ENCODE assay signal across 8 mouse cellular contexts in the genomic region with DNA sequence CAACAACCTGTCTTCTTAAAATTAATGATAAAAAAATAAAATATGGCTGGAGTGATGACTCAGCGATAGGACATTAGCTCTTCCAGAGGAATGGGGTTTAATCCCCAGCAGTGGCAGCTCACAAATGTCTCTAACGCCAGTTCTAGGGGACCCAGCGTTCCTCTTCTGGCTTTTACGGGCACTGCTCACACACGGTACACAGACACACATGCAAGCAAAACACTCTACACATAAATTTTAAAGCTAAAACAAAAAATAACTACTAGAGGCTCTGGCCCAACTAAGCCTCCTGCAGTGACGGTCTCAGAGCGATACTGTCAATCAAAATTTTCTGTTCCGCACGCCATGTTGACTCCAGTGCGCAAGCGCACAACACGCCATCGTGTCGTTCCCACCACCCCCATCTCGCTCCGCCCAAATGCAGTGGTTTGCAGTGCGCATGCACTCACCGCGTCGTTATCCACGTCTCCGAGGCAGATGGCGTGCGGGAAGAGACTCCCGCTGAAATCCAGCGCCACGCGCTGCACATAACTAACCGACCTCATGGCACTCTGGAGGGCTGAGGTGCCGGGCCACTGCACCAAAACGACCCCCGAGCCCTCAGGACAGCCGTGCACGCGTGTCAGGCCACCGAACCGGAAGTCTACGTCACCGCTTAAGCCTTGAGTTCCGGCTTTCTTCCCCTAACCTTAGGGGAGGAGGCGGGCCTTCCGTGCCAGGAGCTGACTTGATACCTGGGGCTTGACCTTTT. TPM values are rescaled to one million over a fixed set of nuclear protein-coding genes. Genes with fewer than 3 reads are reported as not detected.
A peak's percentile ranks its signal among the peaks of the same experiment; 100 is the strongest.
DNase-seq lines count a peak whose midpoint lies in the region; ATAC-seq and TF ChIP-seq lines count a peak whose summit lies in the region.

Gene Itfg2 (minus strand): TSS at position 663 of the 751 bp plus-strand sequence.

- H3K27ac ChIP-seq in forebrain, embryonic 10.5 days, result peak within 1 kb of the TSS; percentile 99
- H3K27ac ChIP-seq in heart, embryonic 15.5 days, result peak within 1 kb of the TSS; percentile 94
- H3K27ac ChIP-seq in liver, embryonic 14.5 days, result peak within 1 kb of the TSS; percentile 82
- peak within 1 kb of the TSS; percentile 93 for H3K27ac ChIP-seq in neural tube, embryonic 11.5 days (ENCODE audit: low read depth, low read length)
- peak within 1 kb of the TSS; percentile 92 for H3K27ac ChIP-seq in stomach, postnatal 0 days (replicated peaks)

- no peaks in the 10 kb centered on the region for H3K9me3 ChIP-seq in forebrain, embryonic 10.5 days
- no peaks in the 10 kb centered on the region for H3K9me3 ChIP-seq in heart, embryonic 15.5 days (replicated peaks)
- no peaks in the 10 kb centered on the region for H3K9me3 ChIP-seq in liver, embryonic 14.5 days (ENCODE audit: control insufficient read depth, low read length)
- no peaks in the 10 kb centered on the region for H3K9me3 ChIP-seq in neural tube, embryonic 11.5 days (ENCODE audit: control insufficient read depth, low read length)
- no peaks in the 10 kb centered on the region for H3K9me3 ChIP-seq in stomach, postnatal 0 days (ENCODE audit: control insufficient read depth, low read length)

- peaks cover 46% of the 10 kb centered on the region for H3K36me3 ChIP-seq in forebrain, embryonic 10.5 days (replicated peaks)
- peaks cover 12% of the 10 kb centered on the region; the same call in 1 of the 2 replicates for H3K36me3 ChIP-seq in heart, embryonic 15.5 days
- H3K36me3 ChIP-seq in liver, embryonic 14.5 days (replicated peaks; ENCODE audit: control insufficient read depth, insufficient read depth, low read depth), result peaks cover 2% of the 10 kb centered on the region; the same call in 1 of the 2 replicates
- peaks cover 2% of the 10 kb centered on the region; the same call in 1 of the 2 replicates for H3K36me3 ChIP-seq in neural tube, embryonic 11.5 days (ENCODE audit: control insufficient read depth, insufficient read depth, low read length)
- 0 out of 2 replicates have a peak, but pooled peaks cover 2% of the 10 kb centered on the region for H3K36me3 ChIP-seq in stomach, postnatal 0 days (ENCODE audit: control insufficient read depth, insufficient read depth, low read length)

- TF ChIP-seq EP300 in liver, embryonic 14.5 days (IDR thresholded peaks at IDR 0.05; ENCODE audit: low read depth), result 0 out of 2 replicates have a peak, but pooled peaks have one; percentile 18
- peak; percentile 22 for TF ChIP-seq EP300 in stomach, postnatal 0 days (optimal IDR thresholded peaks at IDR 0.05)

- no peak for TF ChIP-seq CTCF in liver, embryonic 14.5 days (IDR thresholded peaks at IDR 0.05; ENCODE audit: low read depth)
- TF ChIP-seq CTCF in stomach, postnatal 0 days (IDR thresholded peaks at IDR 0.05; ENCODE audit: low read depth), result peak; percentile 10; the same call in 1 of the 2 replicates

- DNase-seq in c-Kit-negative CD71-positive TER-119-positive erythroid progenitor cells, embryonic 14.5 days (ENCODE audit: low read depth, low spot score), result peak; percentile 94
- peak; percentile 94 for DNase-seq in forebrain, embryonic 10.5 days (ENCODE audit: extremely low spot score, low spot score)
- DNase-seq in kidney, postnatal 25 days, result peak; percentile 97 to 98
- DNase-seq in liver, embryonic 14.5 days (ENCODE audit: low read depth in 3 of 3, low spot score in 3 of 3), result peak; percentile 91 to 94 (median 93)
- peak; percentile 96 for DNase-seq in neural tube, embryonic 11.5 days (ENCODE audit: low spot score)
- DNase-seq in stomach, postnatal 0 days (ENCODE audit: low spot score), result peak; percentile 95

- H3K4me1 ChIP-seq in forebrain, embryonic 10.5 days, result peaks cover 10% of the 10 kb centered on the region
- peaks cover 7% of the 10 kb centered on the region for H3K4me1 ChIP-seq in heart, embryonic 15.5 days (replicated peaks)
- H3K4me1 ChIP-seq in liver, embryonic 14.5 days (replicated peaks; ENCODE audit: control insufficient read depth in 2 of 2, insufficient read depth in 2 of 2, low read length in 1 of 2), result peaks cover 0 to 15% of the 10 kb centered on the region in 2 experiments; a peak in 3 of 4 replicates
- no peaks in the 10 kb centered on the region; the same call in 1 of the 2 replicates for H3K4me1 ChIP-seq in neural tube, embryonic 11.5 days (ENCODE audit: control insufficient read depth, insufficient read depth, low read length)
- no peaks in the 10 kb centered on the region for H3K4me1 ChIP-seq in stomach, postnatal 0 days (replicated peaks; ENCODE audit: control insufficient read depth, insufficient read depth)

- H3K4me2 ChIP-seq in heart, embryonic 15.5 days, result peak within 1 kb of the TSS; percentile 75
- peak within 1 kb of the TSS; percentile 80 for H3K4me2 ChIP-seq in liver, embryonic 14.5 days (ENCODE audit: low read depth)
- peak within 1 kb of the TSS; percentile 61 for H3K4me2 ChIP-seq in neural tube, embryonic 11.5 days (ENCODE audit: low read depth)
- H3K4me2 ChIP-seq in stomach, postnatal 0 days (replicated peaks; ENCODE audit: low read depth), result peak within 1 kb of the TSS; percentile 72

- peak within 1 kb of the TSS; percentile 73 for H3K9ac ChIP-seq in heart, embryonic 15.5 days
- peak within 1 kb of the TSS; percentile 65 for H3K9ac ChIP-seq in liver, embryonic 14.5 days (replicated peaks)
- peak within 1 kb of the TSS; percentile 85 for H3K9ac ChIP-seq in neural tube, embryonic 11.5 days (ENCODE audit: low read length)
- peak within 1 kb of the TSS; percentile 59 for H3K9ac ChIP-seq in stomach, postnatal 0 days (ENCODE audit: low read length)

- peak; percentile 93 for ATAC-seq in CD4-positive, CD25-positive, alpha-beta regulatory T cell, adult 4 months
- peak; percentile 94 for ATAC-seq in heart, embryonic 15.5 days (replicated peaks; ENCODE audit: insufficient number of reproducible peaks, insufficient read depth, low FRiP score, low read depth)
- peak; percentile 93 for ATAC-seq in liver, embryonic 14.5 days (ENCODE audit: insufficient read depth)
- ATAC-seq in neural tube, embryonic 11.5 days (ENCODE audit: insufficient read depth, low FRiP score, low TSS enrichment), result peak; percentile 92
- peak; percentile 97 for ATAC-seq in stomach, postnatal 0 days (ENCODE audit: low FRiP score, low TSS enrichment)

- no peaks in the 10 kb centered on the region for H3K27me3 ChIP-seq in forebrain, embryonic 10.5 days (ENCODE audit: poor library complexity, severe bottlenecking)
- no peaks in the 10 kb centered on the region for H3K27me3 ChIP-seq in heart, embryonic 15.5 days
- H3K27me3 ChIP-seq in liver, embryonic 14.5 days (ENCODE audit: control insufficient read depth, insufficient read depth, low read length), result no peaks in the 10 kb centered on the region
- no peaks in the 10 kb centered on the region for H3K27me3 ChIP-seq in neural tube, embryonic 11.5 days (ENCODE audit: control insufficient read depth, insufficient read depth, low read length)
- no peaks in the 10 kb centered on the region for H3K27me3 ChIP-seq in stomach, postnatal 0 days (ENCODE audit: control insufficient read depth, insufficient read depth, low read length)

- under 1% methylated on average over 42 of the region's 42 CpGs for WGBS in forebrain, embryonic 10.5 days
- 0% methylated on average over 42 of the region's 42 CpGs for WGBS in heart, embryonic 15.5 days
- under 1% methylated on average over 42 of the region's 42 CpGs for WGBS in liver, embryonic 14.5 days (ENCODE audit: insufficient replicate concordance)
- under 1% methylated on average over 42 of the region's 42 CpGs for WGBS in neural tube, embryonic 11.5 days
- under 1% methylated on average over 42 of the region's 42 CpGs for WGBS in stomach, postnatal 0 days

- H3K4me3 ChIP-seq in forebrain, embryonic 10.5 days, result peak within 1 kb of the TSS; percentile 72
- H3K4me3 ChIP-seq in heart, embryonic 15.5 days, result peak within 1 kb of the TSS; percentile 69
- peak within 1 kb of the TSS; percentile 64 to 92 for H3K4me3 ChIP-seq in liver, embryonic 14.5 days (ENCODE audit: insufficient read depth in 1 of 2, low read depth in 2 of 2, low read length in 2 of 2)
- H3K4me3 ChIP-seq in neural tube, embryonic 11.5 days (ENCODE audit: low read depth, low read length), result peak within 1 kb of the TSS; percentile 67
- peak within 1 kb of the TSS; percentile 65 for H3K4me3 ChIP-seq in stomach, postnatal 0 days (ENCODE audit: low read depth, low read length)

RNA-seq across cellular contexts. Expression of gene Itfg2, which starts in this region (rescaled TPM):
- 10 to 100 TPM; 24.5 to 37.1 TPM for polyA plus RNA-seq in CD4-positive, CD25-positive, alpha-beta regulatory T cell, adult 4 months (2017; shearing (Covaris generic))
- polyA plus RNA-seq in forebrain, embryonic 10.5 days (2016; fragmentation: Nextera tagmentation; extraction: Ambion mirVana), result 40.0 and 41.5 TPM in 2 replicates
- polyA plus RNA-seq in heart, embryonic 15.5 days (2015; fragmentation: Nextera tagmentation; extraction: Ambion mirVana), result 21.8 and 33.7 TPM in 2 replicates
- polyA plus RNA-seq in liver, embryonic 14.5 days (2012; rRNA removed), result 9.4 and 9.8 TPM in 2 replicates
- polyA plus RNA-seq in liver, embryonic 14.5 days (2014; fragmentation: Nextera tagmentation; extraction: Ambion mirVana), result 8.7 and 11.9 TPM in 2 replicates
- 28.8 and 31.2 TPM in 2 replicates for polyA plus RNA-seq in neural tube, embryonic 11.5 days (2014; fragmentation: Nextera tagmentation; extraction: Ambion mirVana)
- 13.6 and 14.8 TPM in 2 replicates for polyA plus RNA-seq in stomach, postnatal 0 days (2015; fragmentation: Nextera tagmentation; extraction: Ambion mirVana)

Comparison
In these comparisons a context has a peak if more than half of its experiments do, and no peak if none do; other contexts are left out.
1. Peak in every context shown above with its lines: DNase-seq, ATAC-seq, H3K4me3 ChIP-seq and H3K27ac ChIP-seq.